Mouse (Mus musculus) kidney, embryonic 15.5 days (tissue): ENCODE measurements around the gene Hbq1b. TPM values are rescaled to one million over a fixed set of nuclear protein-coding genes. Genes with fewer than 3 reads are reported as not detected.

Source experiments
- ATAC-seq: fragments of 200-750 bp; cut with Nextera tagmentation; replicated peaks from 2 replicates; pipeline ENCODE4 v1.8.0; 2017; ENCODE audit warnings: moderate TSS enrichment; ENCODE audit not compliant: low FRiP score
- H3K27ac ChIP-seq: fragments of 300-500 bp; sonication (generic); 2 replicates; pipeline ENCODE4 v1.5.1; 2015; ENCODE audit warnings: mild to moderate bottlenecking, inconsistent platforms
- H3K27me3 ChIP-seq: fragments of 300-500 bp; sonication (generic); 2 replicates; pipeline ENCODE4 v1.6.1; 2015; ENCODE audit warnings: inconsistent platforms
- H3K36me3 ChIP-seq: fragments of 300-500 bp; sonication (generic); 2 replicates; pipeline ENCODE4 v1.6.1; 2015; ENCODE audit warnings: inconsistent platforms
- H3K4me1 ChIP-seq: fragments of 300-500 bp; sonication (generic); 2 replicates; pipeline ENCODE4 v1.6.1; 2015; ENCODE audit warnings: inconsistent platforms
- H3K4me2 ChIP-seq: fragments of 300-500 bp; sonication (generic); 2 replicates; pipeline ENCODE4 v1.6.1; 2015; ENCODE audit warnings: moderate library complexity, mild to moderate bottlenecking, inconsistent platforms
- H3K4me3 ChIP-seq: fragments of 300-500 bp; sonication (generic); replicated peaks from 2 replicates; pipeline ENCODE4 v1.5.1; 2015; ENCODE audit warnings: mild to moderate bottlenecking, inconsistent platforms
- H3K9ac ChIP-seq: fragments of 300-500 bp; sonication (generic); 2 replicates; pipeline ENCODE4 v1.6.1; 2015; ENCODE audit warnings: mild to moderate bottlenecking, inconsistent platforms
- H3K9me3 ChIP-seq: fragments of 300-500 bp; sonication (generic); replicated peaks from 2 replicates; pipeline ENCODE4 v1.6.1; 2016; ENCODE audit warnings: inconsistent platforms
- WGBS: fragments of 180-500 bp; shearing (Covaris S2); methylation state at CpG from one replicate; pipeline ENCODE4 v1.1.7; 2015; ENCODE audit warnings: mixed read lengths; 5-methylcytosine and 5-hydroxymethylcytosine counted together
- polyA plus RNA-seq: library from polyadenylated mRNA; unstranded; fragments of >200 nt; fragmentation: Nextera tagmentation; extraction: Ambion mirVana; gene quantifications from 2 replicates; pipeline ENCODE4 v1.2.1, GENCODE M21; 2015

Hbq1b gene
- polyA plus RNA-seq, 1 experiment from 2014 or later: 2.5 TPM

- H3K9me3 ChIP-seq: no peaks in the 10 kb centered on the region
- H3K4me2 ChIP-seq: no peak overlapping the region
- no peak overlapping the region for H3K27ac ChIP-seq
- no peaks in the 10 kb centered on the region for H3K27me3 ChIP-seq
- ATAC-seq: peak; percentile 90
- WGBS: 89% methylated on average over 8 of the region's 8 CpGs
- H3K4me3 ChIP-seq: no peak overlapping the region
- no peaks in the 10 kb centered on the region for H3K4me1 ChIP-seq
- no peak overlapping the region for H3K9ac ChIP-seq
- peaks cover 87% of the 10 kb centered on the region for H3K36me3 ChIP-seq
These were observed 35.6 kb upstream of the Hbq1b start for GRCm38 (mm10) chr11:32250880-32251763.

- Histone ChIP-seq H3K27me3 (no peaks in the 10 kb centered on the region), H3K4me2 (no peak overlapping the region), H3K4me3 (no peak overlapping the region), H3K9ac (no peak overlapping the region), H3K9me3 (no peaks in the 10 kb centered on the region), H3K4me1 (no peaks in the 10 kb centered on the region), H3K36me3 (peaks cover 68% of the 10 kb centered on the region), H3K27ac (no peak overlapping the region)
- WGBS: 96% methylated on average over 1 of the region's 1 CpGs
- ATAC-seq: no peak
These were observed 33.6 kb upstream of the Hbq1b start for GRCm38 (mm10) chr11:32253121-32253520.

GRCm38 (mm10) chr11:32256146-32256545, 30.6 kb upstream of the Hbq1b start:
- H3K9me3 ChIP-seq: no peaks in the 10 kb centered on the region
- H3K4me2 ChIP-seq: no peak overlapping the region
- H3K9ac ChIP-seq: no peak overlapping the region
- ATAC-seq: peak; percentile 83; the same call in 1 of the 2 replicates
- H3K27me3 ChIP-seq: no peaks in the 10 kb centered on the region
- no peaks in the 10 kb centered on the region for H3K4me1 ChIP-seq
- no peak overlapping the region for H3K27ac ChIP-seq
- 91% methylated on average over 1 of the region's 1 CpGs for WGBS
- H3K4me3 ChIP-seq: no peak overlapping the region
- H3K36me3 ChIP-seq: peaks cover 60% of the 10 kb centered on the region

GRCm38 (mm10) chr11:32256566-32256965, 30.2 kb upstream of the Hbq1b start:
- Histone ChIP-seq H3K27me3 (no peaks in the 10 kb centered on the region), H3K9me3 (no peaks in the 10 kb centered on the region), H3K36me3 (peaks cover 57% of the 10 kb centered on the region), H3K4me1 (no peaks in the 10 kb centered on the region), H3K4me3 (no peak overlapping the region), H3K27ac (no peak overlapping the region), H3K4me2 (no peak overlapping the region), H3K9ac (no peak overlapping the region)
- 91% methylated on average over 3 of the region's 3 CpGs for WGBS
- no peak for ATAC-seq

GRCm38 (mm10) chr11:32262674-32263415, 23.9 kb upstream of the Hbq1b start:
- WGBS: 63% methylated on average over 10 of the region's 10 CpGs
- Histone ChIP-seq H3K9me3 (no peaks in the 10 kb centered on the region), H3K27me3 (no peaks in the 10 kb centered on the region), H3K4me1 (peaks cover 8% of the 10 kb centered on the region), H3K27ac (0 out of 2 replicates have a peak overlapping the region, but pooled peaks have one; percentile 34), H3K4me2 (no peak overlapping the region), H3K9ac (no peak overlapping the region), H3K4me3 (no peak overlapping the region), H3K36me3 (peaks cover 28% of the 10 kb centered on the region)
- peak; percentile 57 for ATAC-seq

GRCm38 (mm10) chr11:32265117-32265738, 21.5 kb upstream of the Hbq1b start:
- Histone ChIP-seq H3K4me2 (no peak overlapping the region), H3K27me3 (0 out of 2 replicates have a peak, but pooled peaks cover 2% of the 10 kb centered on the region), H3K27ac (no peak overlapping the region), H3K9ac (no peak overlapping the region), H3K36me3 (peaks cover 21% of the 10 kb centered on the region), H3K4me3 (no peak overlapping the region), H3K9me3 (no peaks in the 10 kb centered on the region), H3K4me1 (peaks cover 12% of the 10 kb centered on the region)
- no peak for ATAC-seq
- 89% methylated on average over 3 of the region's 3 CpGs for WGBS

GRCm38 (mm10) chr11:32266194-32266593, 20.6 kb upstream of the Hbq1b start:
- H3K4me2 ChIP-seq: no peak overlapping the region
- no peak overlapping the region for H3K9ac ChIP-seq
- H3K36me3 ChIP-seq: peaks cover 12% of the 10 kb centered on the region
- H3K27me3 ChIP-seq: peaks cover 7% of the 10 kb centered on the region; the same call in 1 of the 2 replicates
- peaks cover 12% of the 10 kb centered on the region for H3K4me1 ChIP-seq
- no peak overlapping the region for H3K4me3 ChIP-seq
- 91% methylated on average over 6 of the region's 6 CpGs for WGBS
- no peak for ATAC-seq
- 0 out of 2 replicates have a peak overlapping the region, but pooled peaks have one; percentile 7 for H3K27ac ChIP-seq
- H3K9me3 ChIP-seq: no peaks in the 10 kb centered on the region

- peak overlapping the region; percentile 63 for H3K4me2 ChIP-seq
- H3K27ac ChIP-seq: peak overlapping the region; percentile 93
- H3K9me3 ChIP-seq: no peaks in the 10 kb centered on the region
- ATAC-seq: no peak
- 24% methylated on average over 6 of the region's 6 CpGs for WGBS
- H3K4me3 ChIP-seq: peak overlapping the region; percentile 78
- peaks cover 9% of the 10 kb centered on the region for H3K36me3 ChIP-seq
- peaks cover 7% of the 10 kb centered on the region; the same call in 1 of the 2 replicates for H3K27me3 ChIP-seq
- peak overlapping the region; percentile 88 for H3K9ac ChIP-seq
- peaks cover 12% of the 10 kb centered on the region for H3K4me1 ChIP-seq
These were observed 20.0 kb upstream of the Hbq1b start for GRCm38 (mm10) chr11:32266776-32267175.

GRCm38 (mm10) chr11:32267188-32267884, 19.4 kb upstream of the Hbq1b start, which contains the start of gene Nprl3:
Nprl3 (minus strand) TSS chr11:32267707.
- peak within 1 kb of the TSS; percentile 63 for H3K4me2 ChIP-seq
- ATAC-seq: peak; percentile 99
- peaks cover 12% of the 10 kb centered on the region for H3K4me1 ChIP-seq
- no peaks in the 10 kb centered on the region for H3K9me3 ChIP-seq
- H3K27ac ChIP-seq: peak within 1 kb of the TSS; percentile 93
- peak within 1 kb of the TSS; percentile 78 for H3K4me3 ChIP-seq
- peak within 1 kb of the TSS; percentile 88 for H3K9ac ChIP-seq
- H3K27me3 ChIP-seq: peaks cover 9% of the 10 kb centered on the region; the same call in 1 of the 2 replicates
- peaks cover 3% of the 10 kb centered on the region for H3K36me3 ChIP-seq
- WGBS: under 1% methylated on average over 54 of the region's 54 CpGs

- ATAC-seq: peak; percentile 33; the same call in 1 of the 2 replicates
- Histone ChIP-seq H3K4me1 (peaks cover 12% of the 10 kb centered on the region), H3K4me3 (peak overlapping the region; percentile 78), H3K9me3 (no peaks in the 10 kb centered on the region), H3K4me2 (peak overlapping the region; percentile 63), H3K27me3 (peaks cover 9% of the 10 kb centered on the region; the same call in 1 of the 2 replicates), H3K36me3 (no peaks in the 10 kb centered on the region), H3K9ac (peak overlapping the region; percentile 88), H3K27ac (peak overlapping the region; percentile 93)
- 25% methylated on average over 5 of the region's 5 CpGs for WGBS
These were observed 18.8 kb upstream of the Hbq1b start for GRCm38 (mm10) chr11:32267964-32268363.

- H3K4me2 ChIP-seq: no peak overlapping the region
- H3K4me1 ChIP-seq: peaks cover 12% of the 10 kb centered on the region
- no peak overlapping the region for H3K9ac ChIP-seq
- no peak overlapping the region for H3K27ac ChIP-seq
- no peaks in the 10 kb centered on the region for H3K36me3 ChIP-seq
- no peaks in the 10 kb centered on the region for H3K9me3 ChIP-seq
- H3K27me3 ChIP-seq: peaks cover 9% of the 10 kb centered on the region; the same call in 1 of the 2 replicates
- no peak overlapping the region for H3K4me3 ChIP-seq
- 89% methylated on average over 5 of the region's 5 CpGs for WGBS
- no peak for ATAC-seq
These were observed 17.8 kb upstream of the Hbq1b start for GRCm38 (mm10) chr11:32268952-32269351.
